Mouse (Mus musculus) cerebellum, adult 18-20 months (tissue): Measurements from ENCODE around the gene Pnrc2.

ENCODE experiments used
- DNase-seq, 2 experiments: peaks; one replicate each; pipeline ENCODE4 v3.0.0; 2021

The Pnrc2 gene

GRCm38 (mm10) chr4:135873526-135874202 lies at the start of gene Pnrc2:
Gene Pnrc2 (minus strand): TSS chr4:135873850.
- DNase-seq, result peak; percentile 87 to 90

- DNase-seq, result no peak
Observed at GRCm38 (mm10) chr4:135922190-135922589, 48.5 kb upstream of the Pnrc2 start.

- DNase-seq, result peak in 1 of 2 experiments; percentile 17
Observed at GRCm38 (mm10) chr4:135921257-135922120, 47.8 kb upstream of the Pnrc2 start.

GRCm38 (mm10) chr4:135920304-135921241 lies 46.9 kb upstream of the Pnrc2 start, which contains the start of gene Fuca1:
Gene Fuca1 (plus strand): TSS chr4:135920735.
- peak; percentile 95 to 97 for DNase-seq

GRCm38 (mm10) chr4:135919280-135919639 lies 45.6 kb upstream of the Pnrc2 start:
- no peak for DNase-seq

GRCm38 (mm10) chr4:135918635-135919279 lies 45.1 kb upstream of the Pnrc2 start:
- DNase-seq, result no peak

- no peak for DNase-seq
Observed at GRCm38 (mm10) chr4:135913433-135913832, 39.8 kb upstream of the Pnrc2 start.

GRCm38 (mm10) chr4:135912835-135913234 lies 39.2 kb upstream of the Pnrc2 start:
- DNase-seq, result no peak

- DNase-seq, result no peak
Observed at GRCm38 (mm10) chr4:135912164-135912563, 38.5 kb upstream of the Pnrc2 start.

- no peak for DNase-seq
Observed at GRCm38 (mm10) chr4:135911531-135911930, 37.9 kb upstream of the Pnrc2 start.

- DNase-seq, result no peak
Observed at GRCm38 (mm10) chr4:135909326-135910066, 35.8 kb upstream of the Pnrc2 start.

GRCm38 (mm10) chr4:135906633-135907032 lies 33.0 kb upstream of the Pnrc2 start:
- no peak for DNase-seq

GRCm38 (mm10) chr4:135904810-135905209 lies 31.2 kb upstream of the Pnrc2 start:
- no peak for DNase-seq

GRCm38 (mm10) chr4:135902606-135903242 lies 29.1 kb upstream of the Pnrc2 start:
- no peak for DNase-seq

GRCm38 (mm10) chr4:135900008-135900407 lies 26.4 kb upstream of the Pnrc2 start:
- no peak for DNase-seq

GRCm38 (mm10) chr4:135899050-135899448 lies 25.4 kb upstream of the Pnrc2 start:
- DNase-seq, result no peak

GRCm38 (mm10) chr4:135898380-135899049 lies 24.9 kb upstream of the Pnrc2 start:
- no peak for DNase-seq

GRCm38 (mm10) chr4:135896157-135896556 lies 22.5 kb upstream of the Pnrc2 start:
- DNase-seq, result no peak

- DNase-seq, result no peak
Observed at GRCm38 (mm10) chr4:135895071-135895571, 21.5 kb upstream of the Pnrc2 start, which contains the start of gene Cnr2. Gene Cnr2 (plus strand): TSS chr4:135895394.

GRCm38 (mm10) chr4:135892884-135893283 lies 19.2 kb upstream of the Pnrc2 start:
- no peak for DNase-seq
